Mouse (Mus musculus): ENCODE results near the gene Vamp3. TPM values are rescaled to one million over a fixed set of nuclear protein-coding genes. Genes with fewer than 3 reads are reported as not detected.

Vamp3 gene
- total and polyA plus RNA-seq, 3 experiments: 58.4 to 61.4 TPM; not detected in 1

DNA sequence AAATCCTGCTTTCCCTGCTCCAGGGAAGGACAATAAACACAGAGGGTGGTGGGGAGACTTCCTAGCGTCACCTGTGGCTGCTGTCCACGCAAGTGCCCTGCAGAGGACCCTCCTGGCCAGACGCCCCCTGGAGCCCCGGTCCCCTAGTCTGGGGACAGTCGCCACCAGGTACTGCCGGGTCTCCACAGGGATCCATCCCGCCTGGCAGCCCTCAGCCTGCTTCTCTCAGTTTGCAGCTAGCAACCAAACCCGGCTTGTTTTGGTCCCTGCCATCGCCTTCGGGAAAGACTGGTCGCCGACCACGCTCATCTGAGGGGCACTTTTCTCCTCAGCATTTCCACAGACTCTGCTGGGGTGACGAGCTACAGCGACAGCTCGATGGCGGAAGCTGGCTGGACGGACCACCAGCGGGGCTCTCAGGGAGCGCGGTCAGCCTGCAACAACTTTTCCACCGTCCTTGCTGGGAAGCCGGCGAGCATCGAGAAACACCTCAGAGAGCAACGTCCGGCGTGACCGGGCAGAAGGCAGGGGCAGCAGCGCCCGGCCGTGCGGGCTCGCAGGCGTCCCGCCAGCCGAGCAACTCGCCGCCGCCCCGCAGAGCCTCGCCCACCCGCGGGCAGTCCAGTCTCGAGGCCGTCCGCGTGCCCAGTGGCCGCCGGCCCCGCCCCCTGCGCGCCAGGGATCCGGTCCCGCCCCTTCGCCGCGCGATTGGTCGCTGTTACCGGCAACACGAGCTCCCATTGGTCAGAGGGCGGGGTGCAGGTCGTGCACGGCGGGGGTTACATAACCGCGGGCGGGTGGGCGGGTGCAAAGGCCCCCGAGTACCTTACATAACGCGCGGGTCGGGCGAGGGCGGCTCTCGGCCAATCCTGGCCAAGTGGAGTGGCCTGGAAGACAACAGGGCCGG lies 13.5 kb downstream of the Vamp3 start, which contains the start of gene Per3:
Per3 (minus strand) TSS at position 629 of the 907 bp plus-strand sequence.
- Histone ChIP-seq H3K9me3 (replicated peaks; ENCODE audit: insufficient read depth, low read length) (no peaks in the 10 kb centered on the region), H3K27ac (ENCODE audit: control insufficient read depth, low read depth, low read length) (no peak within 1 kb of the TSS), H3K36me3 (ENCODE audit: control insufficient read depth in 1 of 2, insufficient read depth in 2 of 2, low read length in 2 of 2) (no peaks in the 10 kb centered on the region; a peak in 1 of 4 replicates), H3K4me3 (ENCODE audit: control insufficient read depth in 1 of 2, insufficient read depth in 1 of 2, low read depth in 2 of 2, low read length in 2 of 2) (peak within 1 kb of the TSS; percentile 73 to 74), H3K27me3 (ENCODE audit: control insufficient read depth in 1 of 2, insufficient read depth in 2 of 2, low read length in 2 of 2) (no peaks in the 10 kb centered on the region), H3K4me1 (ENCODE audit: control insufficient read depth in 1 of 2, insufficient read depth in 2 of 2, low read length in 2 of 2) (peaks cover 0 to 2% of the 10 kb centered on the region in 2 experiments; a peak in 1 of 4 replicates), H3K79me2 (ENCODE audit: control insufficient read depth, insufficient read depth, low read length, poor library complexity) (peaks cover 3% of the 10 kb centered on the region; the same call in 1 of the 2 replicates), H3K9ac (ENCODE audit: control insufficient read depth, low read depth, low read length, poor library complexity, severe bottlenecking) (peak within 1 kb of the TSS; percentile 74)
- no peak for TF ChIP-seq NRF1 (IDR thresholded peaks at IDR 0.05; ENCODE audit: insufficient read depth, low read depth, low read length, poor library complexity, severe bottlenecking)
- peak; percentile 85 for TF ChIP-seq MXI1 (IDR thresholded peaks at IDR 0.05; ENCODE audit: low read depth, low read length)
- TF ChIP-seq MAFK (IDR thresholded peaks at IDR 0.05; ENCODE audit: borderline replicate concordance, low read depth, low read length): no peak
- TF ChIP-seq MAZ (IDR thresholded peaks at IDR 0.05; ENCODE audit: low read depth, low read length): no peak
- TF ChIP-seq MAX (IDR thresholded peaks at IDR 0.05; ENCODE audit: low read length): peak; percentile 76
- no peak for TF ChIP-seq POLR2AphosphoS2 (IDR thresholded peaks at IDR 0.05; ENCODE audit: low read length)
- TF ChIP-seq BHLHE40 (IDR thresholded peaks at IDR 0.05; ENCODE audit: borderline replicate concordance, low read depth, low read length): no peak
- TF ChIP-seq ZKSCAN1 (IDR thresholded peaks at IDR 0.05; ENCODE audit: low read depth, low read length): no peak
- peak; percentile 69 for TF ChIP-seq NELFE (IDR thresholded peaks at IDR 0.05; ENCODE audit: low read depth, low read length)
- TF ChIP-seq CTCF (IDR thresholded peaks at IDR 0.05 in 2 of 3, conservative IDR thresholded peaks at IDR 0.05 in 1 of 3; ENCODE audit: control insufficient read depth in 1 of 3, insufficient read depth in 1 of 3, low read depth in 2 of 3, low read length in 3 of 3, poor library complexity in 1 of 3, severe bottlenecking in 1 of 3): no peak
- no peak for TF ChIP-seq JUND (IDR thresholded peaks at IDR 0.05; ENCODE audit: low read depth, low read length)
- no peak for TF ChIP-seq GABPA (IDR thresholded peaks at IDR 0.05; ENCODE audit: low read depth, low read length)
- no peak for TF ChIP-seq ELF1 (IDR thresholded peaks at IDR 0.05; ENCODE audit: low read depth, low read length)
- TF ChIP-seq SIN3A (IDR thresholded peaks at IDR 0.05; ENCODE audit: low read length): peak; percentile 71
- TF ChIP-seq ZC3H11A (IDR thresholded peaks at IDR 0.05; ENCODE audit: low read depth, low read length): no peak
- TF ChIP-seq POLR2A (IDR thresholded peaks at IDR 0.05; ENCODE audit: control insufficient read depth in 1 of 2, insufficient read depth in 1 of 2, low read depth in 1 of 2, low read length in 2 of 2, poor library complexity in 1 of 2): peak; percentile 68 to 89; a peak in 3 of 4 replicates
- TF ChIP-seq TCF12 (IDR thresholded peaks at IDR 0.05; ENCODE audit: low read depth, low read length): 0 out of 2 replicates have a peak, but pooled peaks have one; percentile 8
- no peak for TF ChIP-seq EP300 (IDR thresholded peaks at IDR 0.05; ENCODE audit: low read depth in 1 of 2, low read length in 2 of 2)
- no peak for TF ChIP-seq CHD1 (IDR thresholded peaks at IDR 0.05; ENCODE audit: low read depth, low read length)
- peak; percentile 94 for DNase-seq (ENCODE audit: low read depth, low spot score)

Data from MEL (cell line).